Mouse (Mus musculus): Measurements from ENCODE around the gene Tmem51.

GRCm38 (mm10) chr4:142079629-142080486 is 4.2 kb downstream of the Tmem51 start:
- TF ChIP-seq CTCF (conservative IDR thresholded peaks at IDR 0.05; ENCODE audit: low read length) = no peak
- TF ChIP-seq POU5F1 (IDR thresholded peaks at IDR 0.05; ENCODE audit: borderline replicate concordance, low read length) = no peak
